Mouse (Mus musculus) embryo, embryonic 9.5 days (tissue): ENCODE data around the gene Hsfy2.

Experiments used
- DNase-seq: peaks from one replicate; pipeline ENCODE4 v3.0.0-alpha.2; 2017; ENCODE audit errors: extremely low spot score

The Hsfy2 gene

GRCm38 (mm10) chr1:56637335-56637734, at the start of gene Hsfy2:
Gene Hsfy2, minus strand, starts transcription at chr1:56637435.
- no peak for DNase-seq

GRCm38 (mm10) chr1:56685053-56685557, 47.9 kb upstream of the Hsfy2 start:
- DNase-seq, result no peak

- DNase-seq, result no peak
These were observed 47.3 kb upstream of the Hsfy2 start for GRCm38 (mm10) chr1:56684512-56684911.

GRCm38 (mm10) chr1:56681258-56681657, 44.0 kb upstream of the Hsfy2 start:
- no peak for DNase-seq

GRCm38 (mm10) chr1:56675253-56675652, 38.0 kb upstream of the Hsfy2 start:
- DNase-seq, result no peak

GRCm38 (mm10) chr1:56674601-56675000, 37.4 kb upstream of the Hsfy2 start:
- no peak for DNase-seq

GRCm38 (mm10) chr1:56671241-56671945, 34.2 kb upstream of the Hsfy2 start:
- no peak for DNase-seq

- no peak for DNase-seq
These were observed 33.3 kb upstream of the Hsfy2 start for GRCm38 (mm10) chr1:56670509-56670908.

GRCm38 (mm10) chr1:56664606-56665005, 27.4 kb upstream of the Hsfy2 start:
- no peak for DNase-seq

GRCm38 (mm10) chr1:56626824-56627223, 10.4 kb downstream of the Hsfy2 start:
- DNase-seq, result no peak

- DNase-seq, result no peak
These were observed 12.9 kb downstream of the Hsfy2 start for GRCm38 (mm10) chr1:56624304-56624703.

GRCm38 (mm10) chr1:56612384-56612783, 24.9 kb downstream of the Hsfy2 start:
- no peak for DNase-seq
